Mouse (Mus musculus): ENCODE results near the gene Aspn.

GRCm38 (mm10) chr13:49554519-49554918, 10.3 kb downstream of the Aspn start:
- no peak for TF ChIP-seq CTCF (IDR thresholded peaks at IDR 0.05; ENCODE audit: low read depth, low read length)
- no peak for TF ChIP-seq POLR2A (IDR thresholded peaks at IDR 0.05; ENCODE audit: extremely low read depth, insufficient read depth, low read length)

Measured in liver, adult 2 months (tissue).